Mouse (Mus musculus): Measurements from ENCODE around the gene Hmgn1. TPM values are rescaled to one million over a fixed set of nuclear protein-coding genes. Genes with fewer than 3 reads are reported as not detected.
A peak's percentile ranks its signal among the peaks of the same experiment; 100 is the strongest.
"Not testable (repeated sequence)": the region's sequence is repeated elsewhere in the genome, so short reads cannot be mapped to it uniquely, and the experiment has no call there.

Hmgn1 gene
- 204 and 213 TPM in 2 replicates for total RNA-seq (2014; fragmentation: Nextera tagmentation)
- total RNA-seq (2017): 395 and 654 TPM in 2 replicates

DNA sequence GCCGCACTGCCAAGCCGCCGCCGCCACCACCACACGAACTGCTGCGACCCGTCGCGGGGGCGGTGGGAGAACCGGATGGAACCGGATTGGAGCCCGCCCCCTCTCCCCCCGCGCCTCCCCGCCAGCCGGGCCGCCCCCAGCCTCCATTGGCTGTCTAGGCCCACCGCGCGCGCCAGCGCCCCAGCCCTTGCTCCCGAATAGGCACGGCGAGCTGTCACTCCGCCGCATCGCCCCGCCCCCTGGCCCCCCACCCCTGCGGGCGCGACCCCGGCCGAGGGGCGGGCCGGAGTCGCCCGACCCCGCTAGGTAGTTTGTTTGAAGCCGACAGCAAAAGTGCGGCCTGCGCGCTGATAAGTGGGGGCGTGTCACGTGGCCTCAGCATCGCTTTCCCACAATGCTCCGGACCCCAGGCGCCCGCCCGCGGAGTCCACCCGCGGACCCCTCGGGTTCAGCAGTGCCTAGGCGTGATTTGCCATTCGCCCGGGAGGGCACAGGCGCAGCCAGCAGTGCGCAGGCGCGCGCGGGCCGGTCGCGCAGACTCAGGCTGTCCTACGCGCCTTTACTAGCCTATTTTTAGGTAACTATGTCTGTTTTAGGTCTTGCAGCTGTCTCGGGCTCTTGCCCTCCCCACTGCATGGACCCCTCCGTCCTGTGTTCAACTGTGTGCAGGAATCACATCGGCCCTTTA, at the start of gene Hmgn1:
TSS of gene Hmgn1 (minus strand) at position 73 of the 688 bp plus-strand sequence.
- ATAC-seq (replicated peaks; ENCODE audit: low FRiP score, low TSS enrichment, poor library complexity, severe bottlenecking): peak; percentile 89

DNA sequence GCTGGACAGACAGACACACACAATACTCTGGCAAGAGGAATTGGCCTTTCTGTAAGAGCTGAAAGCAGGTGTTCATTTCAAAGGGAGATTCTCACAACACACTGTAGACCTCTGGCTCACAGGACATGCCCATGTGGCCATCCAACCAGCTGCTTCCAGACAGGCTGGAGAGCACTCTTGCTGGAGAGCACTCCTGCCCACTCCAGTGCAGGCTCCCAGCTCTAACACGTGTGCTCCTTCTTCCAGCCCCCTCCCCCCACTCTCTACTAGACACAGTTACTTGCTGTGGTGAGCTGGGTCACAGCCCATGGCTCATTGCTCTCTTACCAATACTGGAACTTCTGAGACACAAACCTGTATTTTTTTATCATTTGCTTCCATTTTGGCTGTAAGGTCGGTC, 47.9 kb upstream of the Hmgn1 start:
- no peak for ATAC-seq (replicated peaks; ENCODE audit: low FRiP score, low TSS enrichment, poor library complexity, severe bottlenecking)

DNA sequence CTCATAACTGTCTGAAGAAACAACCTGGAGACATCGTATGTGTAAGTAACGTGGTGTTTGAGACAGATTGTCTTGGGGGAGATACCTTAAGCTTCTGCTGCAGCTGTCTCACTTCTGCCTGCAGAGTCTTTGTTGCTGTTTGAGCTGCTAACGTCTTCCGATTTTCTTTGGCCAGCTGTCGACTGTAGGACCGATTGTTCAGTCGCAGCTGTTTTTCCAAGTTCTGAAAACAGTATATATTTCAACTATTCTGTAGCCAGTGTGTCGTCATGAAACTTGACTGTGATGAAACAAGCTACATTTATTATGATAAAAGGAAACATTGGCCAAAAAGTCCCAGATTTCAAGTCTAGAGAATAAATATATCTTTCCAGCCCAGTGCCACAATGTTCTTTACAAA, 46.1 kb upstream of the Hmgn1 start:
- no peak for ATAC-seq (replicated peaks; ENCODE audit: low FRiP score, low TSS enrichment, poor library complexity, severe bottlenecking)

DNA sequence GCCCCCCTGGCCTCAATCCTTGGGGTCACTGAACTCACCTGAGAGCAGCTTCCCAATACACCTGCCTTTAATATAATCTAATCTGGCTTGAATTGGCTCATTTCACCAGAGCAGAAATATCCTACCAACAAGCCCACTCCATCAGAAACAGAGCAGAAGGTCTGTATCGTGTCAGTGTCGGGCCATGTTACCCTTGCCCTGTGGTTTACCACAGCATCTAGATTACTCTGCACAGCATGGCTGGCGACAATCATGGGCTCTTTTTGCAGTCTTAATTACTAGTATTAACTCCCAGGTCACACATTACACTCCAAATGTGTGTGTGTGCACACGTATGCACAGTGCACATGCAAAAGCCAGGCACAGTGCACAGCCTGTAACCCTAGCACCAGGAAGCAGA, 41.3 kb upstream of the Hmgn1 start:
- peak; percentile 72 for ATAC-seq (replicated peaks; ENCODE audit: low FRiP score, low TSS enrichment, poor library complexity, severe bottlenecking)

DNA sequence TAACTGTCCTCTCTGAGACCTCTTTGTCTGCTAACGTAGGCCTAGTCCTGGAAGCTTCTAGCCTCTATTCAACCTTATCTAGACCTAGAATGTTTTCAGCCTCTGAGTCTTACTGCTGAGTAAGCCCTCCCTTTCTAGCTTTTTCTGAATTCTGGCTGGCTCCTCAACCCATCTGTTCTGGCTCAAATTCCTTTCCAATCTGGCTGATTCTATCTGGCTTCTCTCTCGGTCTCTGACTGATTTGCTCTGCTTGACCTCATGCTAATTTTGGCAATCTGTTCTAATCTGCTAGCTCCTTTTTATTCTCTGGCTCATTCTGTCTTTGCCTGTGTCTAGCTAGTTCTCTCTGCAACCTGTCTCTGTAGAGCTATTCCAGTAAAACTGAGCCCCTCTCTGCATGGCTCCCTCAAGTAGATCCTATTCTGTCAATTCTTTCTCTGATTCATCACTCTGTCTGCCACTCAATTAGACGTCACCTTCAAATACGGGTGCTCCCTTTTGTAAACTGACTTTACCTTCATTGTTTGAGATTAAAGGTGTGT, 38.3 kb upstream of the Hmgn1 start:
- ATAC-seq (replicated peaks; ENCODE audit: low FRiP score, low TSS enrichment, poor library complexity, severe bottlenecking): no peak

DNA sequence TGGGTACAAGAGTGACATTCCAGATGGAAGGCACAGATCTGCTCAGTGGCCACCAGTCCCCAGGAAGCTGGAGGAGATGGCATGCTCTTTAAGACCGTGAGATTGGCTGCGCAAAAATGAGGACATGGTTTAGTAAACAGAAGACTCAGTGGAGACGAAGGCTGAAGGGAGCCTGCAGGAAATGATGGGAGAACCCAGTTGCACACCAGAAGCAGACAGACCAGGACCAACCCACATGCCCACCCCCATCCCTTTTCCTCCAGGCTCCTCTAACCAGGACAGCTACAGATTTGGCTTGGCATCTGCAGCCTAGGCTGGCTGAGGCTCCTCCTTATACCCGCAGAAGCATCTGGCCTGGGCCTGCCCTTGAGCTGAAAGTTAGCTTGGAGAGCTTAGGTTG, 33.8 kb upstream of the Hmgn1 start:
- no peak for ATAC-seq (replicated peaks; ENCODE audit: low FRiP score, low TSS enrichment, poor library complexity, severe bottlenecking)

DNA sequence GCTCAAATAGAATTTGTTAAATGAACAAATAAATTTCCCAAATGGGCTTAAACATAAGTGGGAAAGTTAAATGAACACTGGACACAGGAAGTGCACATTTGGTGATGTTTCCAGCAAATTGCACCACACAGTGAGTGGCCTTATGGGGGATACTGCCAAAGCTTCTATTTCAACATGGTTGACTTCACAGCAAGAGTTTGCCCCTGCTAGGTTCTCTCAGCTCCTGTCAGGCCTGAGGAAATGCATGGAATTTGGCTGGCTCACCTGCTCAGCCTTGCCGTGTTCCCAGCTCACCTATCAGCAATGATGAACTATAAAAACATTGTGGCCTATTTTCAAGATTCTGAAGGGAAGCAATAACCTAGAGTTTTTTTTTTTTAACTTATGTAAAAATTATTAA, 33.4 kb upstream of the Hmgn1 start:
- no peak for ATAC-seq (replicated peaks; ENCODE audit: low FRiP score, low TSS enrichment, poor library complexity, severe bottlenecking)

DNA sequence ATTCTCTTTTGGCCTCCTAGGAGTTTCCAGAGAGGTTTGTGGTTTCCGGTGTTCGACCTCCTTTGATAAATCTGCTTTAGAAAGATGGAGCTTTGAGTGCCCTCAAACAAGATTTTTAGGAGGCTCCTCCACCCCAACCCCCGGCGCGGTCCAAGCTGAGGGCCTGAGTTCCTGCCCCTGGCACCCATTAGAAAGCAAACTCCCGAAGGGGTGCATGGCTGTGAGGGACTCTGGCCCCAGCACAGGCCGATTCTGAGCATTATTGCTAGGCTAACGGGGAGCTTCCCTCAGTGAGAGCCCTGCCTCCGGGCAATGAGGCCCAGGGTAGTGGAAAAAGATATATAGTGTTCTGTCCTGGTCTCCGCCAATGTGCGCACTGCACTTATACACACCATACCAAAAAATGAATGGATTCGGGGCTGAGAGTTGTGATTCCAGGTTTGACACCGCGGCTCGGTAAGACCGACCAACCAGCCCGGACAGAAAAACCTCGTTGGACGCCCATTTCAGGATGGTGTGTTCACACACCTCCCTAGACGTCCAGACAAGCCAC, 32.3 kb upstream of the Hmgn1 start:
- no peak for ATAC-seq (replicated peaks; ENCODE audit: low FRiP score, low TSS enrichment, poor library complexity, severe bottlenecking)

DNA sequence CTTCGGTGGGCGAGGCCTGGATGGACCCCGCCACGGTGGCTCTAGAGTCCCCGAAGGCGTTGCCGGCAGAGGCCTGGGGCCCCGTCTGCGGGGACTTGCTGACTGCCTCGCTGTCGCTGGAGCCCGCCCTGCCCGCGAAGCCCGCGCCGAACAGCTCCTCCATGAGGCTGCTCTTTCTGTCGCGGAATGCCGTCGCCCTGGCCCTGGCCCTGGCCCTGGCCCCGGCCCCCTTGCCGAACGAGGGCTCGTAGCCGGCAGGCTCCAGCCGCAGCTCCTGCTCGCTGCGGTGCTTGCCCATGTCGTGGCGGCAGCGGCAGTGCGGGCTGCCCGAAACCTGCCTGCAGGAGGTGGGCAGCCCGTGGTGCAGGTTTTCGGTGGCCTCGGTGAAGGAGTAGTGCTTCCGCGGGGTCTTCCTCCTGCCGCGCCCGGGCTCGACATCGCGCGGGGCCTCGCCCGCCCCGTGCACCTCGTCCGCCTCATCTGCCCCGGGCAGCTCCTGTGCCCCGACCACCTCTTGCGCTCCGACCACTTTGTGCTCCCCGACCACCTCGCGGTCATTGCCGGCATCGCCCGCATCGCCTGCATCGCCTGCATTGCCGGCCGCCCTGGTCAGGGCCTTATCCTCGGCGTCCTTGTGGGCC, 31.7 kb upstream of the Hmgn1 start:
- ATAC-seq (replicated peaks; ENCODE audit: low FRiP score, low TSS enrichment, poor library complexity, severe bottlenecking): peak; percentile 82

DNA sequence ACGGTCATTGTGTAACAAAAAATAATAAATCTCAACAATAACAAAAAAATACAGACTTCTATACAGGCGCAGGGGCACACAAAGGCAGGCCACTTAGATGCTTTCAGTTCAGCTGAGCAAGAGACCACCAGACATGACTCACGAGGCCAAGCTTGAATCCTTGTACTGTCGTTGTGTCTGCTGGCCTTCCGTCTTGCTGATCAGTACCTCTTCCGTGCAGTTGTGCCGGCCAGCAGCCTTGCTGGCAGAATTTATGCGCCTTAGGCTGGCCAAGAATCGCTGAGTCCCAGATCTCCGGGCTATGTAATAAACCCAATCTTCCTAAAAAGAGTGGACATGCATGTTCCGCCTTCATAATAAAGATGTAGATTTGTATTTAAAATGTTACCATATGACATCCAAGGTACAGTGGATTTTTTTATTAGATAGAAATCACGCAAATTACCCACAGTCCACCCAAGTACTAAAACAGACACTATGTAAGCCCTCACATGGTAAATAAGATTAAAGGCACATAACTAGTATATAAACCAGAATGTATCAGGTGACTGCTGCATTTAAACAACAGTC, 31.1 kb upstream of the Hmgn1 start:
- ATAC-seq (replicated peaks; ENCODE audit: low FRiP score, low TSS enrichment, poor library complexity, severe bottlenecking): peak; percentile 4; the same call in 1 of the 2 replicates

DNA sequence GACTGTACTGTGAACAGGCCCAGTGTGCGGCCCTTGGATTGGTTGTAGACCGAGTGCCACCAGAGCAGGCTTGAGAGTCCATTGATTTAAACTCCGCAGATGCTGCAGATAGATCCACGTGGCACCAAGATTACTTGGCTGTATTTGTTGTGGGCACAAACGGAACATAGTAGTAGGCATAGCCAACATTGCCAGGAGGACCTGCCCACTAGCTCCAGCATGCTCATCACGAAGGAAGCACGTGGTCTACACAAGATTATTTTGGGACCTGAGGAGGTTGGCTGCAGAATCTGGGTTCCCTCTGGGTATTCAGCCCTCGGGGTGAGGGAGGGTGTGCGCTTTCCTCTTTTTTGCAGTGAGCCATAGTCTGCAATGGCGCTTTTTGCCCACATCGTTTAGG, 29.6 kb upstream of the Hmgn1 start:
- no peak for ATAC-seq (replicated peaks; ENCODE audit: low FRiP score, low TSS enrichment, poor library complexity, severe bottlenecking)

DNA sequence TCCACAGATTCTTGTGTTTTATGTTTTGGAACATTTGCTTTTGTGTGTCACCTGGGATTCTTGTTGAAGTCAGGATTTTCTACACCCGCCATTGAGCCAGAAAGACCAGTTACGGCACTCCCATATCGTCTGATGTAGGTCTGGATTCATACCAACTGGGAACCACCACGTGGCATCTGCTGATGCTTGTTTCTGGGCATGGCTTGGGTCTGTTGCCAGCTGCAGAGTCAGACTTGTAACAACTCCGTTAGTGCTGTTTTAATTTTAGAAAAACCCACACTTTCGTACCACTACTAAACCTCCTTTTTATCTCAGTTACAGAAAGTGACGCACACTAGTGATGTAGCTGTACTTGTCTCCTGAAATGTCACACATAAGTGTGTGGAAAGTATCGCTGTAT, 28.5 kb upstream of the Hmgn1 start:
- no peak for ATAC-seq (replicated peaks; ENCODE audit: low FRiP score, low TSS enrichment, poor library complexity, severe bottlenecking)

DNA sequence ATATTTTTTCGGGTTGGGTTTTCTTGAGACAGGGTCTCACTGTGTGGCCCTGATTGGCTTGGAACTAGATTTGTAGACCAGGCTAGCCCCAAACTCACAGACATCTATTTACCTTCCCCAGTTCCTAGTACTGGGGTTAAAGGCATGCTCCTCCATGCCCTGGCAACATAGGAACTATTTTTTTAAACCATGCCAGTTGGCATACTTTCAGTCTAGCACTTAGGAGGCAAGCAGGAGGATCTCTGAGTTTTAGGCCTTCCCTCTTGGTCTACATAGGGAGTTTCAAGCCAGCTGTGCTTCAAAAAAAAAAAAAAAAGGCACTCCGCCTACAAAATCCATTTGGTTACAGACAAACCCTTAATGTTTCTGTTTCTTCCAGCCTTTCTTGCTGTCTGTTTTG, 26.9 kb upstream of the Hmgn1 start:
- no peak for ATAC-seq (replicated peaks; ENCODE audit: low FRiP score, low TSS enrichment, poor library complexity, severe bottlenecking)

DNA sequence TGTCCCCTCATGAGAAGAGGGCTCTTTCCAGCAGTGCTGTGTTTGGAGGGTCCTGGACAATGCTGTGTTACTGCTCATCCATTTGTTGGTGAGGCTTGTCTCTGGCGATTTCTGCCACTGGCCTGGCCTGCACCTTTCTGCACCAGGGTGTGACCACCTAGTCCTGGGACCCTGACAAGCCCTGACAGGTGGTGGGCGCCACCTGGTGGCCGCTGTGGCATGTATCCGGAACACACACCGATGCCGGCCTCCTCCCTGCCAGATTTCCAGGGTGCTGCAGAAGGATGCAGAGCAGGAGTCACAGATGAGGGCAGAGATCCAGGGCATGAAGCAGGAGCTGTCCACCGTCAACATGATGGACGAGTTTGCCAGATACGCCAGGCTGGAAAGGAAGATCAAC, 24.0 kb upstream of the Hmgn1 start:
- peak; percentile 83 for ATAC-seq (replicated peaks; ENCODE audit: low FRiP score, low TSS enrichment, poor library complexity, severe bottlenecking)

DNA sequence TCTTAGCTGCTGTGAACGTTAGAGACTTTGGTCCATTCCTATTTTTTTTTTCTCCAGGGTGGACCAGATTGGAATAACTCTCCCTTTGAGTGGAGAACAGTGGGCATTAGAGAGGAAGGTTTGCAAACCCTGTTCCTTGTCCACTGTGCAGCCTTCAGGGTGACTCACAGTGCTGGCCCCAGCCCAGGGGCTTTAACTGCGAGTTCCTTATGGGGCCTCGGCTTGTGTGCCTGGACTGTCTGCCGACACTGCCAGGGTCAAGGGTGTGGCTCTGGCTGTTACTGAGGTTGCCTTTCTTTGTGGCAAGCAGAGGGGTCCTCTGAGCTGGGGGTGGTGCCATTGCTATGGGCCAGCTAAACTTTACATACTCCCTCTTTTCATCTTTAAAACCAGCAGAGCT, 23.5 kb upstream of the Hmgn1 start:
- no peak for ATAC-seq (replicated peaks; ENCODE audit: low FRiP score, low TSS enrichment, poor library complexity, severe bottlenecking)

DNA sequence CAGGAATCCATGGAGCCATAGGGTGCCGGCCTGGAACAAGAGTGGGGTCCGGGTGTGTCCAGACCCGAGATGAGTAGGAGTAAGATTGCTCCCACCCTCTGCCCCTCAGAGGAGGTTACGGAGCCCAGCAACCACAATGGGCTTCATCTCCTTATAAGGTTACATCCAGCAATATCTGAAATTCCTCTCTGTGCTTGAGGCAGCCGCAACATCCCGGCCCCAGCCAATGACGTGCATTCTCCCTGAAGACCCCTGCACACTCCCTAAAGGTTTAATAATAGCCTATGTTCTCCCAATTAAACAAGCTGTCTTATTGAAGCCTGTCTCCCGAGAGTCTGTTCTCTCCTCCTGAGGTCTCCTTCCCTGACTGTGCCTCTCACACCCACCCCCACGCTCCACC, 21.8 kb upstream of the Hmgn1 start:
- no peak for ATAC-seq (replicated peaks; ENCODE audit: low FRiP score, low TSS enrichment, poor library complexity, severe bottlenecking)

DNA sequence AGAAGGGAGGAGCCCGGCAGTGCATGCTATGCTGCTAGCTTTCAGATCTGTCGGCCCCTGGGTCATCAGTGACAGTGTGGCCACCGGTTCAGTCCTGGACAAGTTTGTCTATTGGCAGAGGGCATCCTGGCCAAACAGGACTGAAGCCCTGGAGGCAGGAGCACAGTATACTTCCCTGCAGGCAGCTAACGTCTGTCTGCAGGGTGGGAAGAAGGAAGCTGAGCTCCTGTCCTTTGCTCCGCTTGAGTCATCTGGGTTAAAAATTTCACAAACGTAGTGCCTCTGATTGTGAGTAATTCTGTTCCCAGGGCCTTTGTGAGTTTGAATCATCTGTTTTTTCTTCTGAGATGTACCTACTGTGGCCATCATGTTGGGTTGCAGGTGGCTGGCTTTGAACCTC, 21.3 kb upstream of the Hmgn1 start:
- ATAC-seq (replicated peaks; ENCODE audit: low FRiP score, low TSS enrichment, poor library complexity, severe bottlenecking): no peak

DNA sequence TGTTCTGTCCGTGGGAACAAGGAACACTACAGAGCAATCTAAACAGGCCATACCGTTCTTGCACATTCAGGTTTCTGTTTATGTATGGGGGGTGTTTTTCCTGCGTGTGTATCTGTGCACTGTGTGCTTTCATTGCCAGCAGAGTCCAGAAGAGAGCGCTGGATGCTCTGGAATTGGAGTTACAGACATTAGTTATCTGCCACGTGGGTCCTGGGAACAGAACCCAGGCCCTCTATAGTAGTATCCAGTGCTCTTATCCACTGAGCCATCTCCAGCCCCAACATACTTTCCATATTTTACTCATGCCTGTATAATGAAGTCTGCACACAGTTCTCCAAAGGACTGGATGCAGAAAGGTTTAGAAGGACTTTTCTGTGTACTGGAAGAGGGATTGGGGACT, 18.3 kb upstream of the Hmgn1 start:
- peak; percentile 25 for ATAC-seq (replicated peaks; ENCODE audit: low FRiP score, low TSS enrichment, poor library complexity, severe bottlenecking)

DNA sequence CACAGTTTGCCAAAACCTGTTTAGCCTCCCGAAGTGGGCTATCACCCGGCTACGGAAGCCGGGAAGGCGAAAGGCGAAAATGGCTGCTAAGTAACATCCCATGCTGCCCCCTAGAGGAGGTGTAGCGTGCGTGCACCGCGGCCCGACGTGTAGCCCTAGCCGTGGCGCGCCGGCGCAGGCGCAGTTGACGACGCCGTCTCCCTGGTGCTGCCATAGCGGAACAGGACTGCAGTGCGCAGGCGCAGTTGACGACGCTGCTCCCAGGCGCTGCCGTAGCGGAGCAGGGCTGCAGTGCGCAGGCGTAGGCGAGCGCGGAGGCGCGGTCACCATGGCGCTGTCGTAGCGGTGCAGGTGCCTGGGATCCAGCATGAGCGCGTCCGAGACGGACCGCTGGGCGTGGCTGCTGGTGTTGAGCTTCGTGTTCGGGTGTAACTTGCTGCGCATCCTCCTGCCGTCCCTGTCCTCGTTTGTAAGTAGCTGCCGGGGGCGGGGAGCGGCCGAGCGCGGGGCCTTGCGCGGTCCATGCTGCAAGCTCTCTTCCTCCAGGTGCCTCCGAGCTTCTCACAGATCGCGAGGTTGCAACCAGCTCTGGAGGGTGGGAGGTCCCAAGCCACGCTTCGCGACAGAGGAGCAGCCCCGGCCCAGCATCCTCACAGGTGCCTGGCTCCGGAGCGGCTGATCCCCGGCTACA, 17.7 kb upstream of the Hmgn1 start, which contains the start of gene Wrb:
TSS of gene Wrb (plus strand) at position 298 of the 691 bp plus-strand sequence.
- peak; percentile 98 for ATAC-seq (replicated peaks; ENCODE audit: low FRiP score, low TSS enrichment, poor library complexity, severe bottlenecking)

DNA sequence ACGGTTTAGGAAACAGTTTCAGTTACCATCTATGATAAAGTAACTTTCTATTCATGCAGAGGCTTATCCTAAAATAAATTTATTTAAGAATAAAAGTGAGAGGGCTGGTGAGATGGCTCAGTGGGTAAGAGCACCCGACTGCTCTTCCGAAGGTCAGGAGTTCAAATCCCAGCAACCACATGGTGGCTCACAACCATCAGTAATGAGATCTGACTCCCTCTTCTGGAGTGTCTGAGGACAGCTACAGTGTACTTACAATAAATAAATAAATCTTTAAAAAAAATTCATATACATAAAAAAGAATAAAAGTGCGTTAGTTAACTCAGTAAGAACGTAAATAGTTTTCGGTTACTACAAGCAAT, 17.2 kb upstream of the Hmgn1 start:
- ATAC-seq (replicated peaks; ENCODE audit: low FRiP score, low TSS enrichment, poor library complexity, severe bottlenecking): not testable (repeated sequence)

Measured in megakaryocyte-erythroid progenitor cell, adult 5-6 weeks (primary cell).